Mouse (Mus musculus) limb, embryonic 15.5 days (tissue): Measurements from ENCODE around the gene Alg11. TPM values are rescaled to one million over a fixed set of nuclear protein-coding genes. Genes with fewer than 3 reads are reported as not detected.
A peak's percentile ranks its signal among the peaks of the same experiment; 100 is the strongest.

Experiments
- ATAC-seq: fragments of 200-750 bp; cut with Nextera tagmentation; 2 replicates; pipeline ENCODE4 v1.8.0; 2017; ENCODE audit warnings: low read depth, moderate TSS enrichment; ENCODE audit not compliant: insufficient number of reproducible peaks, low FRiP score, low TSS enrichment
- H3K27ac ChIP-seq: fragments of 300-500 bp; sonication (generic); 2 replicates; pipeline ENCODE4 v1.5.1; 2015; ENCODE audit warnings: moderate library complexity, mild to moderate bottlenecking, inconsistent platforms
- H3K27me3 ChIP-seq: fragments of 300-500 bp; sonication (generic); 2 replicates; pipeline ENCODE4 v1.6.1; 2015; ENCODE audit warnings: inconsistent platforms
- H3K36me3 ChIP-seq: fragments of 300-500 bp; sonication (generic); 2 replicates; pipeline ENCODE4 v1.6.1; 2015; ENCODE audit warnings: inconsistent platforms
- H3K4me1 ChIP-seq: fragments of 300-500 bp; sonication (generic); 2 replicates; pipeline ENCODE4 v1.6.1; 2015; ENCODE audit warnings: inconsistent platforms
- H3K4me2 ChIP-seq: fragments of 300-500 bp; sonication (generic); 2 replicates; pipeline ENCODE4 v1.6.1; 2015; ENCODE audit warnings: mild to moderate bottlenecking, inconsistent platforms
- H3K4me3 ChIP-seq: fragments of 300-500 bp; sonication (generic); 2 replicates; pipeline ENCODE4 v1.5.1; 2015; ENCODE audit warnings: mild to moderate bottlenecking, inconsistent platforms
- H3K9ac ChIP-seq: fragments of 300-500 bp; sonication (generic); 2 replicates; pipeline ENCODE4 v1.6.1; 2015; ENCODE audit warnings: inconsistent platforms
- H3K9me3 ChIP-seq: fragments of 300-500 bp; sonication (generic); 2 replicates; pipeline ENCODE4 v1.6.1; 2016; ENCODE audit warnings: inconsistent platforms
- WGBS: fragments of 180-500 bp; shearing (Covaris S2); methylation state at CpG from one replicate; pipeline ENCODE4 v1.1.7; 2015; 5-methylcytosine and 5-hydroxymethylcytosine counted together
- polyA plus RNA-seq: library from polyadenylated mRNA; unstranded; fragments of >200 nt; fragmentation: Nextera tagmentation; extraction: Ambion mirVana; gene quantifications from 2 replicates; pipeline ENCODE4 v1.2.1, GENCODE M21; 2015

The Alg11 gene
- polyA plus RNA-seq, 1 experiment from 2014 or later = 35.6 TPM

DNA sequence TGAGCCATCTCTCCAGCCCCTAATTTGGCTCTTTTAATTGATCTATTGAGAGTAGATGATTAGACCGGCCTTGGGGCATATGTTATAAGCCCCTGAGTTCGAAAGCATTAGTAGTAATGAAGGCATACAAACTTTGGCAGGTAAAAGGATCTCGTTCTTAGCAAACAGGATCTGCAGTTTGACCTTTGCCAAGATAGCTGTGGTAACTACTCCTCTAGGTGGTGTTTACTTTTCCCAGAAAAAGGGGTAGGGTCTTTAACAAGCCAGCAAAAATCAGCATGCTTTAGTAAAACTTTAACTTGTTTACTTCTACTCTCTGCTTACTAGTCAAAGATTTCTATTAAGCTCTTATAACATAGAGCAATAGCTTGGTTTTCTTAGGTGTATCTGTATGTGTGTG lies 18.0 kb upstream of the Alg11 start:
- no peak for ATAC-seq
- no peak overlapping the region for H3K4me2 ChIP-seq

DNA sequence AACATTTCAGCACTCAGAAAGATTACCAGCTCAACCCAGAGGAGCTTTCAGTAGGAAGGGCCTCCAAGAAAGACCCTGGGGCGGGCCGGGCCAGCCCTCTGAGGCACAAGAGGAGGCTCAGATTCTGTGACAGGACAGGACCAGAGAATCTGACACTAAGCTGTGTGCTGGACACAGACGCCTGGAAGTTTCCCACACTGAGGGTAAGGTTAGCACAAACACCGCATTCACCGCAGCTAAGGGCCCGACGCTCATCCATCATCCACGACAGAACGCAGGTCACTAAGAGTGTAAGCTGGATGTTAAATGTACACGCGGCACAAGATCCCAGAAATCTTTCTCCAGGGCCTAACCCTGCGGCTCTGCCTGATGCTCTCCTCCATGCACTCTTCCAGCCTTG lies 16.8 kb upstream of the Alg11 start:
- H3K4me1 ChIP-seq = no peaks in the 10 kb centered on the region
- no peak for ATAC-seq
- no peak overlapping the region for H3K9ac ChIP-seq
- no peak overlapping the region for H3K27ac ChIP-seq
- H3K4me3 ChIP-seq = no peak overlapping the region
- no peaks in the 10 kb centered on the region for H3K9me3 ChIP-seq
- no peak overlapping the region for H3K4me2 ChIP-seq
- 45% methylated on average over 12 of the region's 12 CpGs for WGBS
- peaks cover 7% of the 10 kb centered on the region for H3K27me3 ChIP-seq
- no peaks in the 10 kb centered on the region for H3K36me3 ChIP-seq

More for the DNA sequence above, 18.0 kb upstream of the Alg11 start:
- H3K4me1 ChIP-seq = no peaks in the 10 kb centered on the region
- 76% methylated on average over 3 of the region's 3 CpGs for WGBS
- no peaks in the 10 kb centered on the region for H3K9me3 ChIP-seq
- no peak overlapping the region for H3K27ac ChIP-seq
- peaks cover 11% of the 10 kb centered on the region for H3K27me3 ChIP-seq
- H3K4me3 ChIP-seq = no peak overlapping the region
- no peak overlapping the region for H3K9ac ChIP-seq
- H3K36me3 ChIP-seq = no peaks in the 10 kb centered on the region

DNA sequence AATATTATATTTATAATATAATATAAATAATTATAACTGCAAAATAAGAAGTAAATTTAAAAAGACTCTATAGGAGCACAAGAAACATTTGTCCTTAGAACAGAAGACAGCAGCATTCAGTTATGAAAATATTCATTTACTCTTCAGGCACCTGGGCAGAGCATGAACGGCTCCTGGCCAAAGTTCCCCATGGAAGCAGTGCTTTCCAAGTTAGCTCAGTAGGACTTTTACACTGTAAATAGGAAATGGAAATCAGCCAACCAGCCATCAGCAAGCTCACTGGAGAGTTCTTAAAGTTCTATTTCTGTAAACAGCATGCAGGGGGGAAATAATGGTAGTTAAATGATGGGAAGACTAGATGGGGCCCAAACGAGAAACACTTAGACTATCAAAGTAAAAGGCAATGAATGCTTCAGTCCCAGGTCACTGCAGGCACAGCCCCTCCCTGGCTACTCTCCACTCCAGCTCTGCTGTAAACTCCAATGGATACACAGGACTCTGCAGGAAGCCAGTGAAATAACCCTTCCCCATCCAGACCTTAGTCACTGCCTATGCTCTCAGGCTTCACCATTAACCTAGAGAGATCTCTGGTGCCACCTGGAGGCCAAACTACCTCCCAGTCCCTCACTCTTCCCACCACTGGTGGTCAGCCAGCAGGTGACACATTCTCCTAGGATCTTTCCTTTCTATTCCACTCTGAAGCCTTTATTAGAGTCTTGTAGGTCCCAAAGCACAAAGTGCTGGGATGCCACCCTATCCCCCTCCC lies 12.6 kb upstream of the Alg11 start:
- H3K4me1 ChIP-seq = no peaks in the 10 kb centered on the region
- no peak overlapping the region for H3K9ac ChIP-seq
- no peaks in the 10 kb centered on the region for H3K36me3 ChIP-seq
- 51% methylated on average over 2 of the region's 2 CpGs for WGBS
- ATAC-seq = 0 out of 2 replicates have a peak, but pooled peaks have one; percentile 48
- H3K4me3 ChIP-seq = no peak overlapping the region
- H3K9me3 ChIP-seq = no peaks in the 10 kb centered on the region
- no peak overlapping the region for H3K27ac ChIP-seq
- no peaks in the 10 kb centered on the region for H3K27me3 ChIP-seq
- H3K4me2 ChIP-seq = no peak overlapping the region

DNA sequence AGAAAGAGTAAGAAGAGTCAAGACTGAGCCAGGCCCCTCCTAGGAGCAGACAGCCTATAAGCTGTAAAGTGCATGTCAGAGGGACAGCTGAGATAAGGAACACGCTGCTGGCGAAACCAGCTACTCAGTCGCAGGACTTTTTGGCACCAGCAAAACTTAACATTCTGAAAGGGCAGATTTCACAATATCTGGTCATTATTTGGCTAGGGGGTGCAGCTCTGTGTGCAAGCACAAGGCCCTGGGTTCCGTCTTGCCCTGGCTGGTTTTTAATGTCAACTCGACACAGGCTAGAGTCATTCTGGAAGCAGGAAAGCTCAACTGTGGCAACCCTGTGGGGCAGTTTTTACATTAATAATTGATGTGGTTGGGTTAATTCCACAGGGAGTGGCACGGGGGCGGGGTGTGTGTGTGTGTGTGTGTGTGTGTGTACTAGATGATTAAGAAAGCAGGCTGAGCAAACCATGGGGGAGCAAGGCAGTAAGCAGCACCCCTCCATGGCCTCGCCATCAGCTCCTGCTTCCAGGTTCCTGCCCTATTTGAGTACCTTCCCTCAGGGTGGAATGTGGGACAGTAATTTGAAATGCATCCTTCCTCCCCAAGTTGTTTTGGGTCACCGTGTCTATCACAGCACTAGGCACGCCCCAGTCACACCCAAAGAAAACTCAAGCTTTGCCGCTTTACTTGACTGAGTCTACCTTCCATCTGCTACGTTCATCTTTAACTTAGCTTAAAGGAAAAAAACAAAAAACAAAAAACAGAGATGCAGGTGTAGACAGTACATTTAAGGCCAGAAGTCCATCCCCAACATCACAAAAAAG lies 5.6 kb upstream of the Alg11 start:
- no peak overlapping the region for H3K4me3 ChIP-seq
- H3K36me3 ChIP-seq = no peaks in the 10 kb centered on the region
- no peak overlapping the region for H3K9ac ChIP-seq
- WGBS = 77% methylated on average over 12 of the region's 12 CpGs
- no peaks in the 10 kb centered on the region for H3K4me1 ChIP-seq
- no peak overlapping the region for H3K4me2 ChIP-seq
- H3K9me3 ChIP-seq = no peaks in the 10 kb centered on the region
- ATAC-seq = no peak
- peaks cover 30% of the 10 kb centered on the region for H3K27me3 ChIP-seq
- no peak overlapping the region for H3K27ac ChIP-seq

DNA sequence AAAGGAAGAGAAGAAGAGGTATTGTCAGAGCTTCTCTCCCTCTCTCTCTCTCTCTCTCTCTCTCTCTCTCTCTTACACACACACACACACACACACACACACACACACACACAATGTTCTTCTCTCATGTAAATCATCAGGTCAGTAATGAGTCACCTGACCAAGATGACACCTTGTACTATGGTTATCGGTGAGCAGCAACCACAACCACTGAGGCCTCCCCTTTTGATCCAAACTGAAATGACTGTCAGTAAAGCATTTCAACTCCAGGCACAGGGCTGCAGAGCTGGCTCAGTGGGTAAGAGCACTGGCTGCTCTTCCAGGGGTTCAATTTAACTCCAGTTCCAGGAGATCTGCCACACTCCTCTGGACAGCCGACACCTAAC lies 5.0 kb upstream of the Alg11 start:
- ATAC-seq = no peak
- Histone ChIP-seq H3K4me1 (no peaks in the 10 kb centered on the region), H3K9me3 (no peaks in the 10 kb centered on the region), H3K36me3 (no peaks in the 10 kb centered on the region), H3K9ac (no peak overlapping the region), H3K4me3 (no peak overlapping the region), H3K4me2 (no peak overlapping the region), H3K27me3 (peaks cover 33% of the 10 kb centered on the region), H3K27ac (no peak overlapping the region)
- WGBS = 84% methylated on average over 2 of the region's 2 CpGs

DNA sequence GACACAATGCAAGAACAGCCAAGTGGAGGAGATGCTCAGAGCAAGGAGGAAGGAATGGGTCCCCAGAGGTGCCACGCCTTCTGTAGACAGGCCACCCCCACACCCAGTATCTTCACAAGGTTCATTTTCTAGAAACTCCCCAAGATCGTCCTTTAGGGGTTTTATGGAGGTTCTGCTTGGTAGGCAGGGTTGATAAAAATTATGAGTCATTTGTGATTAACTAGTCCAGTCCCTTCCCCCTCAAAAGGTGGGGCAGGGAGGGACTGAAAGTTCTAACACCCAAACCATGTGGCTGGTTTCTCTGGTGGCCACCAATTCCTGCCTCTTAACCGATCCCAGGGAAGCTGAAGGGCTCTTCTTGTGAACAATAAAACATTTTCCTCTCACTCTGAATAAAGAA lies 3.7 kb upstream of the Alg11 start:
- Histone ChIP-seq H3K36me3 (no peaks in the 10 kb centered on the region), H3K4me3 (no peak overlapping the region), H3K27me3 (peaks cover 33% of the 10 kb centered on the region), H3K9ac (no peak overlapping the region), H3K4me2 (no peak overlapping the region), H3K4me1 (peaks cover 3% of the 10 kb centered on the region), H3K27ac (no peak overlapping the region), H3K9me3 (no peaks in the 10 kb centered on the region)
- WGBS = 73% methylated on average over 3 of the region's 3 CpGs
- no peak for ATAC-seq

DNA sequence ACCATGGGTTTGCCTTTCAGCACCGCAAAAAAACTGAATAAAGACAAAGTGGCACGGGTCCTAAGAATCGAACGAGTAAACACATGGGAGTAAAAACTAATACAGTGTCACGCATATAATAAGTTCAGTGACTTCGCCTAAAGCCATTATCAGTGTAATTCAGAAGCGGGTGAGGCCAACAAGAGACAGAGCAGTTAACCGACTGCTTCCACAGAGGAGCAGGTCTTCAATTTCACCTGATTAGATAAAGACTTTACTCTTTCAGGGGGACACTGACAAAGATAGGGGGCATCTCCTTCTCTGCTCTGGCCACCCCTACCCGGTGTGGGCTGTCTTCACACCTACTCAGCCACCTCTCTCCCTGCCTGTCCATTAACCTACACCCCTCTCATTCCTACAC lies 2.2 kb upstream of the Alg11 start:
- 74% methylated on average over 9 of the region's 9 CpGs for WGBS
- Histone ChIP-seq H3K4me2 (no peak overlapping the region), H3K27ac (no peak overlapping the region), H3K36me3 (peaks cover 13% of the 10 kb centered on the region), H3K9me3 (no peaks in the 10 kb centered on the region), H3K9ac (no peak overlapping the region), H3K27me3 (peaks cover 33% of the 10 kb centered on the region), H3K4me3 (no peak overlapping the region), H3K4me1 (peaks cover 6% of the 10 kb centered on the region)
- no peak for ATAC-seq

DNA sequence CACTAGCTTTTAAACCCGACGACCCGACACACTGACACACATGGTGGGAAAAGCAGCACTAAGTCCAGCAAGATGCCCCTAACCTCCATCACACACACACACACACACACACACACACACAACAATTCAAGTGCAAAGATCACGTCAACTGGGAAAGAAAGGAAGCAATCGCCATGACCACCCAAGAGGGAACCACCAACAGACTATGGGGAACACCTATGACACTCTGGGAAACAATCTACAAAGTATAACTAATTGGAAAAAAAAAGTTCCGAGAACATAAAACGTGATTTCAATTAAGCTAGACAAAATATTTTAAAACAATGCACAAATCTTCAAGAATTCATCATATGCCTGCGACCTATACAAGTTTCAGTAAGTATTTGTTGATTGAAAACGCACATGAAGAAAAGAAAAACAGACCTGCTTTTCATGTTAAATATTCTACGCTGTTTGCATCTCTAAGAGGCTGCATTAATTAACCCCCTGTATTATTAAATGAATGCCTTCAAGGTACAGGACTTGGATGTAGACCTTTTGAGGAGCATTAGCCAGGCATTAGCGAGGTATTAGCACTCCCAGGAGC lies 1.3 kb upstream of the Alg11 start:
- peaks cover 33% of the 10 kb centered on the region for H3K27me3 ChIP-seq
- peaks cover 20% of the 10 kb centered on the region for H3K36me3 ChIP-seq
- no peak overlapping the region for H3K9ac ChIP-seq
- H3K4me2 ChIP-seq = peak overlapping the region; percentile 97
- H3K9me3 ChIP-seq = no peaks in the 10 kb centered on the region
- H3K27ac ChIP-seq = no peak overlapping the region
- peaks cover 6% of the 10 kb centered on the region for H3K4me1 ChIP-seq
- peak overlapping the region; percentile 72 for H3K4me3 ChIP-seq
- WGBS = 44% methylated on average over 11 of the region's 11 CpGs
- ATAC-seq = no peak

DNA sequence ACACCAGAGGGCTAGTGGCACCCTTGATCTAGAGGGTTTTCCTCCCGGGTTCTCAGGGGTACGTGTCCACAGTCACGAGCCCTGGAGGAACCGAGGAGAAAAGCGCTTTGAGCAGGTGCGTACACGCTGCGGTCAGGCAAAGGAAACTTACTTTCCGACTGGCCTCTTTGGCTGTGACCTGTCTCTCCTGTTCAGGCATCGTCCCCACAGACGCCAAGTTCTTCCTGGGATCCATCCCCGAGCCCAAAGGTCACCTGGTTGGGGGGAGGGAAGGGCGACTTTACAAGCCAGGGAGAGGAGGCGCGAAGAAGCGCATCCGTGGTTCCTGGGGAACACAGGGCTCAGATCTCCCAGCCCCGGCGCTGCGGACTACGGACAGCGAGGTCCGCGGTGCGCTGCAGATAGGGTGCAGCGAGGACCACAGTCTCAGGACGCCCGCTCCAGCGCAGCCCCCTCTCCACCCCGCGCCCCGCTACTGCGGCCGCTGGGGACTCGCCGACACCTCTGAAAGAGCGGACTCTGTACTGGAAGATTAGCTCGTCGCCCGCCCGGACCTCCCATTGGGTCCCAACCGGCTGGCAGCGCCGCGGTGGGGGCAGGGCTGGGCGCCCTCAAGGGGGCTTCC lies 588 bp upstream of the Alg11 start, which contains the start of gene Atp7b:
TSS of gene Atp7b (minus strand) at position 485 of the 625 bp plus-strand sequence.
- Histone ChIP-seq H3K4me3 (peak within 1 kb of the TSS; percentile 72), H3K4me1 (peaks cover 6% of the 10 kb centered on the region), H3K27ac (no peak within 1 kb of the TSS), H3K27me3 (peaks cover 33% of the 10 kb centered on the region), H3K36me3 (peaks cover 25% of the 10 kb centered on the region), H3K9ac (peak within 1 kb of the TSS; percentile 55), H3K4me2 (peak within 1 kb of the TSS; percentile 97), H3K9me3 (no peaks in the 10 kb centered on the region)
- peak; percentile 80 for ATAC-seq
- under 1% methylated on average over 46 of the region's 46 CpGs for WGBS

DNA sequence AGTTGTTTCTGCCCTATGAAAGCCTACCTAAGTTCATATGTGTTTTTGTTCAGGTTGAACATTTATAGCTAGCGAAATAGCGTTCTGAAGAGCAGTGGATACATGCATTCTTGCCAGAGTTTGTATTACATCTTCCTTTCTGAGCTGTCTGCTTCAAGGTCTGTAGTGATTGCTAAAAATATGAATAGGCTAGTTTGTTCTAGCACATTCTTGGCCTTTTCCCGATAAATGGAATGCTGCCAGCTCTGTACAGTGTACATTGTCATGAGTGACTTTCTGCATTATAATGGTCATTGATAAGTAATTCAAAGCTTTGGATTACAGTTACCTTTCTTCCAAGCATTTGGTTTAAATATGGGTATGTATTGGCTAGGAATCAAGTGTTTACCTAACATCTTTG lies 605 bp downstream of the Alg11 start:
- Histone ChIP-seq H3K27me3 (peaks cover 33% of the 10 kb centered on the region), H3K9ac (no peak overlapping the region), H3K9me3 (no peaks in the 10 kb centered on the region), H3K4me1 (peaks cover 6% of the 10 kb centered on the region), H3K4me3 (peak overlapping the region; percentile 72), H3K4me2 (peak overlapping the region; percentile 97), H3K36me3 (peaks cover 37% of the 10 kb centered on the region), H3K27ac (no peak overlapping the region)
- no peak for ATAC-seq
- WGBS = 3% methylated on average over 3 of the region's 3 CpGs

DNA sequence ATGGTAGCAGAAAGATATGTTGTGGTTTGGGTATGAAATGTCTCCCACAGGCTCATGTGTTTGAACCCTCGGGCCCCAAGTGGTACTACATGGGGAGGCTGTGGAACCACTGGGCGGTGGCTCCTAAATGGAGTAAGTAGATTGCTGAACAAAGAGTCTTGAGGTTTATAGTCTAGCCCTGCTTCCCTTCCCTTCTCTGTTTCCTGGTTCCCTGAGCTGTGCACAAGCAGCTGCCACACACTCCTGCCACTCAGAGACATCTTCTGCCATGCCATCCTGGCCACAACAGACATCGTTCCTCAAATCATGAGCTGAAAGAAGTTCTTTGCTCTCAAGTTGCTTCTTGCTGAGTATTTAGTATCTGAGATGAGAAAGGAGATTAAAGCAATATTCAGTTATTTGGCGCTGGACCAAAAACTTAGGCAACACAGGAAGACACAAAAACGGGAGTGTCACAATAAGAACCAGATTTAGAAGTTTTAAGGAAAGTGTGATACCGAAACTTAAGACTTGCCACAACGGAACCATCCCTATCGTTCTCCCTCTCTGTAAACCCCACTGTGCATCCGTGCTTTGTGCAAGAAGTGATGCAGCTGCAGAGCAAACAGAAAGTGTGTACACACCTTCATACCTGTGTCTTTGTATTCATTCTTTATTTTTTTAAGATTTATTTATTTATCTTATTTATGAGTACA lies 18.9 kb downstream of the Alg11 start:
- H3K27me3 ChIP-seq = no peaks in the 10 kb centered on the region
- no peaks in the 10 kb centered on the region for H3K36me3 ChIP-seq
- H3K9ac ChIP-seq = no peak overlapping the region
- H3K4me1 ChIP-seq = no peaks in the 10 kb centered on the region
- H3K4me3 ChIP-seq = no peak overlapping the region
- no peak overlapping the region for H3K27ac ChIP-seq
- ATAC-seq = no peak
- 75% methylated on average over 9 of the region's 9 CpGs for whole genome bisulfite sequencing
- no peak overlapping the region for H3K4me2 ChIP-seq
- H3K9me3 ChIP-seq = no peaks in the 10 kb centered on the region
